Comparison of ENCODE assay signal across 9 mouse cellular contexts in the genomic region with DNA sequence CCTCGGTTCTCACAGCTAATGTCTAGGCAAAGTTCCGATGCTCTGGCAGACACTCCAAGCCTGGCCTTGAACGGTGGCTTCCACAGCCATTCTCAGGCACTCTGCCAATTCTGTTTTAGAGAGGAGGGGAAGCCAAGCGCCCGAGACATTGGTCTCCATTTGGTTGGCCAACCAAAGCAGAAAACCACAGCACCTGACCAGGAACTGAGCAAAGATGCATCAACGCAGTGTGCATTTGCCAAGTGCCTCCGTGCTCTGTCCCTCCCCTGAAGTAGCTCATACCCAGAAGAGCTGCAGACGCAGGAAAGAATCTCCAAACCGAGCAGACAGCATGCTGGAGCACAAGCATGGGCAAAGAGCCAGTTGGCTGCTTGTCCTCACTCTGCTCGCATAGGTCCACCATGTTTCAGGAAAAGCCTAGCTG. TPM values are rescaled to one million over a fixed set of nuclear protein-coding genes. Genes with fewer than 3 reads are reported as not detected.
DNase-seq lines count a peak whose midpoint lies in the region; ATAC-seq lines count a peak whose summit lies in the region.
"Had no signal": no experiment of that assay in that cellular context is flagged by ENCODE, and none has a peak within 500 bp of the region (broad histone marks: within the 10 kb centered on the region; RNA-seq: fewer than 3 reads in every experiment).

No protein-coding gene starts in this region.

- H3K27ac ChIP-seq in forebrain, embryonic 13.5 days: no peak overlapping the region; the same call in 1 of the 2 replicates
- no peak overlapping the region for H3K27ac ChIP-seq in forebrain, embryonic 10.5 days
- 0 out of 2 replicates have a peak overlapping the region, but pooled peaks have one; percentile 32 for H3K27ac ChIP-seq in lung, embryonic 15.5 days
- H3K27ac ChIP-seq in midbrain, embryonic 10.5 days (replicated peaks): no peak overlapping the region
- H3K27ac ChIP-seq: liver, embryonic 13.5 days had no signal

- H3K9ac ChIP-seq in forebrain, embryonic 13.5 days: no peak overlapping the region
- H3K9ac ChIP-seq in lung, embryonic 15.5 days: no peak overlapping the region
- H3K9ac ChIP-seq: liver, embryonic 13.5 days had no signal

- 72% methylated on average over 10 of the region's 10 CpGs for WGBS in forebrain, embryonic 13.5 days
- 88% methylated on average over 10 of the region's 10 CpGs for WGBS in forebrain, embryonic 10.5 days
- WGBS in lung, embryonic 15.5 days: 32% methylated on average over 10 of the region's 10 CpGs
- 87% methylated on average over 10 of the region's 10 CpGs for WGBS in midbrain, embryonic 10.5 days

- DNase-seq in forebrain, embryonic 10.5 days (ENCODE audit: extremely low spot score, low spot score): no peak
- no peak for DNase-seq in lung, postnatal 25 days (ENCODE audit: low spot score)
- DNase-seq in cerebellum, postnatal 14 days: peak; percentile 76 to 82
- DNase-seq in kidney, postnatal 10 days: peak; percentile 57
- DNase-seq in midbrain, embryonic 10.5 days (ENCODE audit: low spot score): no peak
- DNase-seq: liver, embryonic 13.5 days had no signal

- peaks cover 23% of the 10 kb centered on the region for H3K27me3 ChIP-seq in forebrain, embryonic 13.5 days
- peaks cover 33% of the 10 kb centered on the region for H3K27me3 ChIP-seq in forebrain, embryonic 10.5 days (ENCODE audit: poor library complexity, severe bottlenecking)
- H3K27me3 ChIP-seq in lung, embryonic 15.5 days: peaks cover 22% of the 10 kb centered on the region
- peaks cover 32% of the 10 kb centered on the region for H3K27me3 ChIP-seq in midbrain, embryonic 10.5 days (ENCODE audit: low read depth, poor library complexity, severe bottlenecking)

- peak; percentile 51; the same call in 1 of the 2 replicates for ATAC-seq in forebrain, embryonic 13.5 days
- ATAC-seq in lung, embryonic 15.5 days (ENCODE audit: borderline replicate concordance, extremely low read depth, low FRiP score, low TSS enrichment): peak; percentile 60; the same call in 1 of the 2 replicates
- ATAC-seq in erythroblast, adult 5-6 weeks (replicated peaks; ENCODE audit: low FRiP score, poor library complexity, severe bottlenecking): no peak

- H3K4me3 ChIP-seq in forebrain, embryonic 13.5 days: no peak overlapping the region
- H3K4me3 ChIP-seq in forebrain, embryonic 10.5 days: no peak overlapping the region
- H3K4me3 ChIP-seq in lung, embryonic 15.5 days: no peak overlapping the region
- H3K4me3 ChIP-seq in midbrain, embryonic 10.5 days: no peak overlapping the region
- H3K4me3 ChIP-seq: liver, embryonic 13.5 days had no signal

- H3K4me2 ChIP-seq in forebrain, embryonic 13.5 days: no peak overlapping the region
- H3K4me2 ChIP-seq in lung, embryonic 15.5 days: peak overlapping the region; percentile 37
- H3K4me2 ChIP-seq: liver, embryonic 13.5 days had no signal

- no peaks in the 10 kb centered on the region for H3K36me3 ChIP-seq in forebrain, embryonic 13.5 days (ENCODE audit: poor library complexity, severe bottlenecking)
- H3K36me3 ChIP-seq in forebrain, embryonic 10.5 days (replicated peaks): no peaks in the 10 kb centered on the region
- no peaks in the 10 kb centered on the region for H3K36me3 ChIP-seq in lung, embryonic 15.5 days
- H3K36me3 ChIP-seq in midbrain, embryonic 10.5 days: no peaks in the 10 kb centered on the region
- H3K36me3 ChIP-seq: liver, embryonic 13.5 days had no signal

- no peaks in the 10 kb centered on the region for H3K9me3 ChIP-seq in forebrain, embryonic 13.5 days (replicated peaks)
- no peaks in the 10 kb centered on the region for H3K9me3 ChIP-seq in forebrain, embryonic 10.5 days
- H3K9me3 ChIP-seq in lung, embryonic 15.5 days: no peaks in the 10 kb centered on the region
- H3K9me3 ChIP-seq in midbrain, embryonic 10.5 days (replicated peaks): no peaks in the 10 kb centered on the region
- H3K9me3 ChIP-seq: liver, embryonic 13.5 days had no signal

- peaks cover 23% of the 10 kb centered on the region for H3K4me1 ChIP-seq in forebrain, embryonic 13.5 days
- peaks cover 29% of the 10 kb centered on the region for H3K4me1 ChIP-seq in forebrain, embryonic 10.5 days
- H3K4me1 ChIP-seq in lung, embryonic 15.5 days: peaks cover 30% of the 10 kb centered on the region
- peaks cover 24% of the 10 kb centered on the region for H3K4me1 ChIP-seq in midbrain, embryonic 10.5 days

RNA-seq across cellular contexts. Expression of gene Plekhd1, which starts 4.6 kb away (rescaled TPM):
- 0.43 and 0.74 TPM in 2 replicates for polyA plus RNA-seq in forebrain, embryonic 13.5 days (2015; fragmentation: Nextera tagmentation; extraction: Ambion mirVana)
- 0.27 and 0.55 TPM in 2 replicates for polyA plus RNA-seq in forebrain, embryonic 10.5 days (2016; fragmentation: Nextera tagmentation; extraction: Ambion mirVana)
- polyA plus RNA-seq in lung, embryonic 15.5 days (2015; fragmentation: Nextera tagmentation; extraction: Ambion mirVana): 4.0 and 4.2 TPM in 2 replicates
- polyA plus RNA-seq in midbrain, embryonic 10.5 days (2016; fragmentation: Nextera tagmentation; extraction: Ambion mirVana): 0.83 and 2.4 TPM in 2 replicates
- not detected in 2 replicates for total RNA-seq in erythroblast, adult 5-6 weeks (2015; ENCODE audit: low replicate concordance)
- total RNA-seq in erythroblast, adult 5-6 weeks (2017; ENCODE audit: low replicate concordance): 0.77 TPM in 1 of 2 replicates, not detected in the other

RNA-seq across cellular contexts. Expression of gene Erh, which starts 43.7 kb away (rescaled TPM):
- polyA plus RNA-seq in forebrain, embryonic 13.5 days (2015; fragmentation: Nextera tagmentation; extraction: Ambion mirVana): 434 and 477 TPM in 2 replicates
- 542 and 544 TPM in 2 replicates for polyA plus RNA-seq in forebrain, embryonic 10.5 days (2016; fragmentation: Nextera tagmentation; extraction: Ambion mirVana)
- 326 and 362 TPM in 2 replicates for polyA plus RNA-seq in lung, embryonic 15.5 days (2015; fragmentation: Nextera tagmentation; extraction: Ambion mirVana)
- polyA plus RNA-seq in midbrain, embryonic 10.5 days (2016; fragmentation: Nextera tagmentation; extraction: Ambion mirVana): 513 and 531 TPM in 2 replicates
- total RNA-seq in erythroblast, adult 5-6 weeks (2015; ENCODE audit: low replicate concordance): 13.2 and 23.4 TPM in 2 replicates
- 5.6 and 17.7 TPM in 2 replicates for total RNA-seq in erythroblast, adult 5-6 weeks (2017; ENCODE audit: low replicate concordance)

RNA-seq across cellular contexts. Expression of gene Slc39a9, which starts 44.1 kb away (rescaled TPM):
- 20.2 and 23.8 TPM in 2 replicates for polyA plus RNA-seq in forebrain, embryonic 13.5 days (2015; fragmentation: Nextera tagmentation; extraction: Ambion mirVana)
- 28.5 and 31.1 TPM in 2 replicates for polyA plus RNA-seq in forebrain, embryonic 10.5 days (2016; fragmentation: Nextera tagmentation; extraction: Ambion mirVana)
- 27.0 and 31.3 TPM in 2 replicates for polyA plus RNA-seq in lung, embryonic 15.5 days (2015; fragmentation: Nextera tagmentation; extraction: Ambion mirVana)
- 26.3 and 27.1 TPM in 2 replicates for polyA plus RNA-seq in midbrain, embryonic 10.5 days (2016; fragmentation: Nextera tagmentation; extraction: Ambion mirVana)
- 3.8 and 8.8 TPM in 2 replicates for total RNA-seq in erythroblast, adult 5-6 weeks (2015; ENCODE audit: low replicate concordance)
- total RNA-seq in erythroblast, adult 5-6 weeks (2017; ENCODE audit: low replicate concordance): 2.9 and 6.1 TPM in 2 replicates

Comparison
In these comparisons a context has a peak if more than half of its experiments do, and no peak if none do; other contexts are left out.
1. DNase-seq: peak in cerebellum, postnatal 14 days (2 of 2) and kidney, postnatal 10 days (single experiment); none in forebrain, embryonic 10.5 days (single experiment), lung, postnatal 25 days (single experiment) and midbrain, embryonic 10.5 days (single experiment).